ENCODE assay signal across 22 mouse cellular contexts in genomic region chr3:142077723-142078302, GRCm38 (mm10).
"Had no signal": no experiment of that assay in that cellular context is flagged by ENCODE, and none has a peak within 500 bp of the region (broad histone marks: within the 10 kb centered on the region; RNA-seq: fewer than 3 reads in every experiment).

No protein-coding gene starts in this region.

- H3K9me3 ChIP-seq: liver, embryonic 13.5 days; liver, embryonic 15.5 days; lung, embryonic 15.5 days; midbrain, embryonic 10.5 days; midbrain, embryonic 12.5 days; neural tube, embryonic 12.5 days had no signal

- H3K27me3 ChIP-seq: liver, embryonic 13.5 days; liver, embryonic 15.5 days; lung, embryonic 15.5 days; megakaryocyte, embryonic 14.5 days; midbrain, embryonic 12.5 days; neural tube, embryonic 12.5 days had no signal

- H3K27ac ChIP-seq: liver, embryonic 13.5 days; liver, embryonic 15.5 days; lung, embryonic 15.5 days; macrophage; midbrain, embryonic 10.5 days; midbrain, embryonic 12.5 days; neural tube, embryonic 12.5 days had no signal

- H3K9ac ChIP-seq: liver, embryonic 13.5 days; liver, embryonic 15.5 days; liver, postnatal 0 days; lung, embryonic 15.5 days; midbrain, embryonic 12.5 days; neural tube, embryonic 12.5 days had no signal

- H3K4me1 ChIP-seq: liver, embryonic 13.5 days; liver, embryonic 15.5 days; lung, embryonic 15.5 days; megakaryocyte, embryonic 14.5 days; midbrain, embryonic 10.5 days; midbrain, embryonic 12.5 days; neural tube, embryonic 12.5 days had no signal

- ATAC-seq: liver, postnatal 0 days; lung, postnatal 0 days; midbrain, embryonic 16.5 days had no signal

- H3K36me3 ChIP-seq: liver, embryonic 13.5 days; liver, embryonic 15.5 days; lung, embryonic 15.5 days; midbrain, embryonic 10.5 days; midbrain, embryonic 12.5 days; neural tube, embryonic 12.5 days had no signal

- H3K4me3 ChIP-seq: liver, embryonic 13.5 days; liver, embryonic 15.5 days; lung, embryonic 15.5 days; megakaryocyte, embryonic 14.5 days; midbrain, embryonic 10.5 days; midbrain, embryonic 12.5 days; myocyte; neural tube, embryonic 12.5 days had no signal

- DNase-seq: liver, embryonic 13.5 days; liver, postnatal 0 days; lung, adult 2 months; lung, postnatal 14 days; lung, postnatal 36 days; midbrain, embryonic 14.5 days; right cerebral cortex, postnatal 25 days; right cerebral cortex, postnatal 4 days; spleen, adult 18-20 months; thymus, adult 18-20 months; thymus, postnatal 14 days; thymus, postnatal 36 days had no signal

- H3K4me2 ChIP-seq: liver, embryonic 13.5 days; liver, embryonic 15.5 days; lung, embryonic 15.5 days; midbrain, embryonic 12.5 days; neural tube, embryonic 12.5 days had no signal
